Mouse (Mus musculus) hindbrain, embryonic 11.5 days (tissue): ENCODE measurements around the gene Ninl. TPM values are rescaled to one million over a fixed set of nuclear protein-coding genes. Genes with fewer than 3 reads are reported as not detected.
"Not testable (repeated sequence)": the region's sequence is repeated elsewhere in the genome, so short reads cannot be mapped to it uniquely, and the experiment has no call there.

Experiments used
- ATAC-seq: fragments of 200-750 bp; cut with Nextera tagmentation; 2 replicates; pipeline ENCODE4 v1.8.0; 2017; ENCODE audit warnings: mild to moderate bottlenecking, moderate TSS enrichment, moderate library complexity; ENCODE audit not compliant: low FRiP score
- DNase-seq: peaks from one replicate; pipeline ENCODE4 v3.0.0-alpha.2; 2015; ENCODE audit warnings: low spot score
- H3K27ac ChIP-seq: fragments of 300-500 bp; sonication (generic); 2 replicates; pipeline ENCODE4 v1.5.1; 2014; ENCODE audit warnings: mild to moderate bottlenecking, low read depth, low read length
- H3K27me3 ChIP-seq: fragments of 300-500 bp; sonication (generic); 2 replicates; pipeline ENCODE4 v1.6.1; 2014; ENCODE audit warnings: mild to moderate bottlenecking, low read length, moderate library complexity, mixed read lengths; ENCODE audit not compliant: control insufficient read depth, insufficient read depth
- H3K36me3 ChIP-seq: fragments of 300-500 bp; sonication (generic); 2 replicates; pipeline ENCODE4 v1.6.1; 2014; ENCODE audit warnings: mild to moderate bottlenecking, low read length, moderate library complexity, mixed read lengths; ENCODE audit not compliant: control insufficient read depth, insufficient read depth
- H3K4me1 ChIP-seq: fragments of 300-500 bp; sonication (generic); replicated peaks from 2 replicates; pipeline ENCODE4 v1.6.1; 2014; ENCODE audit warnings: low read length, mixed read lengths; ENCODE audit not compliant: control insufficient read depth, insufficient read depth
- H3K4me2 ChIP-seq: fragments of 300-500 bp; sonication (generic); replicated peaks from 2 replicates; pipeline ENCODE4 v1.6.1; 2014; ENCODE audit warnings: mild to moderate bottlenecking, low read depth, low read length
- H3K4me3 ChIP-seq: fragments of 300-500 bp; sonication (generic); 2 replicates; pipeline ENCODE4 v1.5.1; 2014; ENCODE audit warnings: low read depth, low read length
- H3K9ac ChIP-seq: fragments of 300-500 bp; sonication (generic); 2 replicates; pipeline ENCODE4 v1.6.1; 2014; ENCODE audit warnings: low read depth, low read length
- H3K9me3 ChIP-seq: fragments of 300-500 bp; sonication (generic); 2 replicates; pipeline ENCODE4 v1.6.1; 2016; ENCODE audit warnings: low read length; ENCODE audit not compliant: control insufficient read depth
- WGBS: fragments of 180-500 bp; shearing (Covaris S2); extraction: QIAGEN DNeasy Blood & Tissue Kit; methylation state at CpG from one replicate; pipeline ENCODE4 v1.1.7; 2014; 5-methylcytosine and 5-hydroxymethylcytosine counted together
- polyA plus RNA-seq: library from polyadenylated mRNA; unstranded; fragments of >200 nt; fragmentation: Nextera tagmentation; extraction: Ambion mirVana; gene quantifications from 2 replicates; pipeline ENCODE4 v1.2.1, GENCODE M21; 2014

Ninl gene
- polyA plus RNA-seq, 1 experiment from 2014 or later: 10.9 TPM

GRCm38 (mm10) chr2:150914781-150915515, 124.2 kb downstream of the Ninl start:
- Histone ChIP-seq H3K4me3 (no peak overlapping the region), H3K9ac (no peak overlapping the region), H3K4me2 (no peak overlapping the region), H3K27ac (no peak overlapping the region), H3K4me1 (no peaks in the 10 kb centered on the region), H3K27me3 (no peaks in the 10 kb centered on the region), H3K36me3 (peaks cover 3% of the 10 kb centered on the region; the same call in 1 of the 2 replicates), H3K9me3 (no peaks in the 10 kb centered on the region)
- WGBS: 79% methylated on average over 4 of the region's 4 CpGs
- no peak for DNase-seq
- no peak for ATAC-seq

GRCm38 (mm10) chr2:150910295-150910881, 128.8 kb downstream of the Ninl start:
- Histone ChIP-seq H3K9ac (peak overlapping the region; percentile 44; the same call in 1 of the 2 replicates), H3K9me3 (no peaks in the 10 kb centered on the region), H3K4me2 (peak overlapping the region; percentile 46), H3K36me3 (no peaks in the 10 kb centered on the region), H3K27me3 (no peaks in the 10 kb centered on the region), H3K27ac (no peak overlapping the region), H3K4me1 (no peaks in the 10 kb centered on the region), H3K4me3 (peak overlapping the region; percentile 64)
- 54% methylated on average over 7 of the region's 10 CpGs for WGBS
- ATAC-seq (peak; percentile 18; the same call in 1 of the 2 replicates), DNase-seq (no peak)

GRCm38 (mm10) chr2:150909429-150910039, 129.6 kb downstream of the Ninl start:
- Histone ChIP-seq H3K4me2 (peak overlapping the region; percentile 46), H3K9ac (peak overlapping the region; percentile 65), H3K9me3 (no peaks in the 10 kb centered on the region), H3K4me3 (peak overlapping the region; percentile 64), H3K36me3 (no peaks in the 10 kb centered on the region), H3K4me1 (no peaks in the 10 kb centered on the region), H3K27me3 (no peaks in the 10 kb centered on the region), H3K27ac (peak overlapping the region; percentile 80)
- ATAC-seq: peak; percentile 94
- under 1% methylated on average over 34 of the region's 35 CpGs for WGBS
- DNase-seq: peak; percentile 96

GRCm38 (mm10) chr2:150908881-150909280, 130.3 kb downstream of the Ninl start:
- peak overlapping the region; percentile 64; the same call in 1 of the 2 replicates for H3K4me3 ChIP-seq
- not testable (repeated sequence) for ATAC-seq, H3K4me2 ChIP-seq

GRCm38 (mm10) chr2:150904936-150905450, 134.2 kb downstream of the Ninl start, which contains the start of gene Gins1:
Gene Gins1, plus strand, starts transcription at chr2:150905400.
- Histone ChIP-seq H3K4me2 (peak within 1 kb of the TSS; percentile 79), H3K9me3 (no peaks in the 10 kb centered on the region), H3K27me3 (no peaks in the 10 kb centered on the region), H3K36me3 (no peaks in the 10 kb centered on the region), H3K9ac (peak within 1 kb of the TSS; percentile 87), H3K27ac (peak within 1 kb of the TSS; percentile 75), H3K4me1 (0 out of 2 replicates have a peak, but pooled peaks cover 2% of the 10 kb centered on the region), H3K4me3 (peak within 1 kb of the TSS; percentile 92)
- no peak for ATAC-seq
- 42% methylated on average over 9 of the region's 9 CpGs for WGBS
- no peak for DNase-seq

More at GRCm38 (mm10) chr2:150908881-150909280, 130.3 kb downstream of the Ninl start:
- not testable (repeated sequence) for DNase-seq, H3K9me3 ChIP-seq, H3K27ac ChIP-seq, H3K36me3 ChIP-seq, H3K27me3 ChIP-seq, H3K4me1 ChIP-seq
- WGBS: 49% methylated on average over 6 of the region's 6 CpGs
- 0 out of 2 replicates have a peak overlapping the region, but pooled peaks have one; percentile 65 for H3K9ac ChIP-seq

GRCm38 (mm10) chr2:150904272-150904935, 134.8 kb downstream of the Ninl start, which contains the start of gene Abhd12:
Gene Abhd12, minus strand, starts transcription at chr2:150904741.
- Histone ChIP-seq H3K4me3 (peak within 1 kb of the TSS; percentile 92), H3K9ac (peak within 1 kb of the TSS; percentile 87), H3K9me3 (no peaks in the 10 kb centered on the region), H3K27me3 (no peaks in the 10 kb centered on the region), H3K4me2 (peak within 1 kb of the TSS; percentile 79), H3K36me3 (no peaks in the 10 kb centered on the region), H3K4me1 (0 out of 2 replicates have a peak, but pooled peaks cover 2% of the 10 kb centered on the region), H3K27ac (peak within 1 kb of the TSS; percentile 75)
- peak; percentile 98 for ATAC-seq
- peak; percentile 98 for DNase-seq
- WGBS: under 1% methylated on average over 70 of the region's 72 CpGs

GRCm38 (mm10) chr2:150902347-150902746, 136.8 kb downstream of the Ninl start:
- no peak for DNase-seq
- Histone ChIP-seq H3K27me3 (no peaks in the 10 kb centered on the region), H3K9ac (no peak overlapping the region), H3K27ac (no peak overlapping the region), H3K9me3 (no peaks in the 10 kb centered on the region), H3K36me3 (no peaks in the 10 kb centered on the region), H3K4me2 (no peak overlapping the region), H3K4me1 (0 out of 2 replicates have a peak, but pooled peaks cover 2% of the 10 kb centered on the region), H3K4me3 (no peak overlapping the region)
- 90% methylated on average over 8 of the region's 8 CpGs for WGBS
- no peak for ATAC-seq

GRCm38 (mm10) chr2:150900341-150900740, 138.8 kb downstream of the Ninl start:
- no peak for DNase-seq
- Histone ChIP-seq H3K27me3 (no peaks in the 10 kb centered on the region), H3K27ac (no peak overlapping the region), H3K9ac (no peak overlapping the region), H3K9me3 (no peaks in the 10 kb centered on the region), H3K4me2 (no peak overlapping the region), H3K36me3 (no peaks in the 10 kb centered on the region), H3K4me3 (no peak overlapping the region), H3K4me1 (0 out of 2 replicates have a peak, but pooled peaks cover 2% of the 10 kb centered on the region)
- 91% methylated on average over 6 of the region's 6 CpGs for WGBS
- no peak for ATAC-seq
